Mouse (Mus musculus) CH12.LX (cell line): ENCODE results near the gene Cradd. TPM values are rescaled to one million over a fixed set of nuclear protein-coding genes. Genes with fewer than 3 reads are reported as not detected.

Experiments
- DNase-seq: peaks from one replicate; pipeline ENCODE4 v3.0.0-alpha.2; 2013; ENCODE audit errors: extremely low read depth
- H3K27ac ChIP-seq: 2 replicates; pipeline ENCODE4 v1.5.1; 2012; ENCODE audit warnings: low read depth, mild to moderate bottlenecking, control low read depth, moderate library complexity; ENCODE audit not compliant: insufficient read depth
- H3K27me3 ChIP-seq: replicated peaks from 2 replicates; pipeline ENCODE3; 2012; ENCODE audit warnings: inconsistent platforms
- H3K36me3 ChIP-seq, 2 experiments: replicated peaks in 1 of 2; 2 replicates each; pipeline versions ENCODE3 to v1.6.1; 2012; ENCODE audit warnings: inconsistent platforms in 1 of 2, low read length in 1 of 2, mild to moderate bottlenecking in 1 of 2, mixed read lengths in 1 of 2, moderate library complexity in 1 of 2; ENCODE audit not compliant: control insufficient read depth in 1 of 2, insufficient read depth in 1 of 2
- H3K4me1 ChIP-seq, 2 experiments: 2 replicates each; pipeline ENCODE4 v1.6.1; 2012; ENCODE audit warnings: inconsistent platforms in 1 of 2, moderate library complexity in 1 of 2; ENCODE audit not compliant: insufficient read depth in 2 of 2, control insufficient read depth in 1 of 2
- H3K4me2 ChIP-seq: 2 replicates; pipeline ENCODE4 v1.6.1; 2012; ENCODE audit warnings: low read depth, mild to moderate bottlenecking, control low read depth; ENCODE audit not compliant: poor library complexity, insufficient read depth, severe bottlenecking
- H3K4me3 ChIP-seq, 3 experiments: fragments of 150-350 bp in 1 of 3; sonication (generic) in 1 of 3; replicated peaks in 1 of 3; 2 replicates each; pipeline versions ENCODE3 to v1.5.1; 2011 to 2012; ENCODE audit warnings: low read depth in 2 of 3, low read length in 2 of 3, mild to moderate bottlenecking in 2 of 3, moderate library complexity in 2 of 3, control low read depth in 1 of 3, improper control_type of control experiment in 1 of 3, inconsistent platforms in 1 of 3, mixed read lengths in 1 of 3; ENCODE audit not compliant: poor library complexity in 1 of 3
- H3K79me2 ChIP-seq: replicated peaks from 2 replicates; pipeline ENCODE4 v1.6.1; 2012; ENCODE audit warnings: mild to moderate bottlenecking, moderate library complexity; ENCODE audit not compliant: control insufficient read depth, poor library complexity, insufficient read depth, severe bottlenecking; ENCODE audit errors: extremely low read depth
- H3K9ac ChIP-seq: 2 replicates; pipeline ENCODE4 v1.6.1; 2012; ENCODE audit warnings: low read depth, mild to moderate bottlenecking, control low read depth, moderate library complexity; ENCODE audit not compliant: insufficient read depth
- H3K9me3 ChIP-seq: replicated peaks from 2 replicates; pipeline ENCODE3; 2012; ENCODE audit warnings: low read length, inconsistent platforms, mixed read lengths
- BHLHE40 ChIP-seq: IDR thresholded peaks from 2 replicates; pipeline ENCODE4 v1.6.1; 2011; ENCODE audit warnings: mild to moderate bottlenecking, low read depth, low read length, improper control_type of control experiment
- CHD1 ChIP-seq: IDR thresholded peaks from 2 replicates; pipeline ENCODE4 v1.6.1; 2012; ENCODE audit warnings: low read depth, low read length, improper control_type of control experiment, inconsistent platforms
- CHD2 ChIP-seq: IDR thresholded peaks from 2 replicates; pipeline ENCODE4 v1.6.1; 2011; ENCODE audit warnings: low read length, improper control_type of control experiment
- E2F4 ChIP-seq: IDR thresholded peaks from 2 replicates; pipeline ENCODE4 v1.6.1; 2011; ENCODE audit warnings: low read depth, low read length, improper control_type of control experiment; ENCODE audit not compliant: insufficient replicate concordance
- ELF1 ChIP-seq: IDR thresholded peaks from 2 replicates; pipeline ENCODE4 v1.6.1; 2014; ENCODE audit warnings: low read depth, mild to moderate bottlenecking, inconsistent platforms, low read length, improper control_type of control experiment
- ETS1 ChIP-seq: conservative IDR thresholded peaks from 2 replicates; pipeline ENCODE4 v1.6.1; 2012; ENCODE audit warnings: low read depth, mild to moderate bottlenecking, inconsistent platforms, low read length, improper control_type of control experiment, moderate library complexity
- IRF4 ChIP-seq: IDR thresholded peaks from 2 replicates; pipeline ENCODE4 v1.6.1; 2014; ENCODE audit warnings: low read depth, mild to moderate bottlenecking, inconsistent platforms, low read length, improper control_type of control experiment
- JUND ChIP-seq: conservative IDR thresholded peaks from 2 replicates; pipeline ENCODE4 v1.6.1; 2011; ENCODE audit warnings: low read depth, low read length, improper control_type of control experiment
- MAFK ChIP-seq: IDR thresholded peaks from 2 replicates; pipeline ENCODE4 v1.6.1; 2011; ENCODE audit warnings: low read length, improper control_type of control experiment; ENCODE audit not compliant: insufficient replicate concordance
- MEF2A ChIP-seq: IDR thresholded peaks from 2 replicates; pipeline ENCODE4 v1.6.1; 2014; ENCODE audit warnings: low read depth, mild to moderate bottlenecking, inconsistent platforms, low read length, improper control_type of control experiment, borderline replicate concordance
- MXI1 ChIP-seq: IDR thresholded peaks from 2 replicates; pipeline ENCODE4 v1.6.1; 2011; ENCODE audit warnings: mild to moderate bottlenecking, low read depth, low read length, improper control_type of control experiment
- NRF1 ChIP-seq: IDR thresholded peaks from 2 replicates; pipeline ENCODE4 v1.6.1; 2014; ENCODE audit warnings: low read depth, mild to moderate bottlenecking, inconsistent platforms, low read length, improper control_type of control experiment, moderate library complexity
- PAX5 ChIP-seq: IDR thresholded peaks from 2 replicates; pipeline ENCODE4 v1.6.1; 2012; ENCODE audit warnings: low read length, inconsistent platforms, mixed read lengths
- POLR2A ChIP-seq: IDR thresholded peaks from 2 replicates; pipeline ENCODE4 v1.6.1; 2011; ENCODE audit warnings: low read depth, mild to moderate bottlenecking, improper control_type of control experiment, low read length
- POLR2AphosphoS2 ChIP-seq: IDR thresholded peaks from 2 replicates; pipeline ENCODE4 v1.6.1; 2011; ENCODE audit warnings: low read depth, low read length, improper control_type of control experiment
- SIN3A ChIP-seq: IDR thresholded peaks from 2 replicates; pipeline ENCODE4 v1.6.1; 2012; ENCODE audit warnings: low read length, improper control_type of control experiment, inconsistent platforms
- TBP ChIP-seq: conservative IDR thresholded peaks from 2 replicates; pipeline ENCODE4 v1.6.1; 2011; ENCODE audit warnings: low read depth, low read length, improper control_type of control experiment
- TCF12 ChIP-seq: IDR thresholded peaks from 2 replicates; pipeline ENCODE4 v1.6.1; 2014; ENCODE audit warnings: low read depth, mild to moderate bottlenecking, inconsistent platforms, low read length, improper control_type of control experiment
- USF1 ChIP-seq: IDR thresholded peaks from 2 replicates; pipeline ENCODE4 v1.6.1; 2014; ENCODE audit warnings: low read depth, mild to moderate bottlenecking, inconsistent platforms, low read length, improper control_type of control experiment
- dilution Hi-C: fragments of 300-500 bp; cut with MboI; formaldehyde crosslinking; loops from 2 replicates; pipeline ENCODE4 v1.14.3; 2020; ENCODE audit warnings: low sequenced_read_pairs; ENCODE audit not compliant: extremely low pct_unique_long_range_greater_than_20kb, extremely low pct_ligation_motif_present
- in situ Hi-C: fragments of 300-500 bp; cut with MboI; formaldehyde crosslinking; loops from 3 replicates; pipeline ENCODE4 v1.14.3; 2019; ENCODE audit warnings: low sequenced_read_pairs, low pct_ligation_motif_present, low pct_unique_long_range_greater_than_20kb, mixed read lengths
- polyA plus RNA-seq: library from polyadenylated mRNA; unstranded; fragments of >175 nt; gene quantifications from 2 replicates; pipeline ENCODE4 v1.2.1, GENCODE M21; 2012; ENCODE audit warnings: low read depth; ENCODE audit not compliant: insufficient read length
- total RNA-seq, 2 experiments: library from RNA; depleted of rRNA; stranded (reverse); fragments of 300-350 nt in 1 of 2; fragments of >200 nt in 1 of 2; gene quantifications; 2 replicates each; pipeline ENCODE4 v1.2.3; 2012 to 2014

The Cradd gene
- total and polyA plus RNA-seq, 3 experiments: 5.6 to 8.8 (median 5.6) TPM

- no peaks in the 10 kb centered on the region for H3K79me2 ChIP-seq
- H3K27me3 ChIP-seq: no peaks in the 10 kb centered on the region
- no peak overlapping the region for H3K4me3 ChIP-seq
- peak; percentile 72 for DNase-seq
- peaks cover 0 to 19% of the 10 kb centered on the region in 2 experiments for H3K36me3 ChIP-seq
- no peaks in the 10 kb centered on the region for H3K9me3 ChIP-seq
- H3K27ac ChIP-seq: no peak overlapping the region
- peaks cover 10 to 50% of the 10 kb centered on the region in 2 experiments; a peak in 3 of 4 replicates for H3K4me1 ChIP-seq
- H3K4me2 ChIP-seq: peak overlapping the region; percentile 9; the same call in 1 of the 2 replicates
- dilution Hi-C loops (no loop called here), in situ Hi-C loops (loop anchor here (10.0 kb wide), 1 partner anchor 221 kb away; no protein-coding TSS in a partner anchor)
- H3K9ac ChIP-seq: 0 out of 2 replicates have a peak overlapping the region, but pooled peaks have one; percentile 3
- no peak for TF ChIP-seq MAFK
- TF ChIP-seq TBP: no peak
- TF ChIP-seq TCF12: no peak
- peak; percentile 32; the same call in 1 of the 2 replicates for TF ChIP-seq MEF2A
- peak; percentile 16; the same call in 1 of the 2 replicates for TF ChIP-seq POLR2A
- peak; percentile 64 for TF ChIP-seq ETS1
- peak; percentile 80; the same call in 1 of the 2 replicates for TF ChIP-seq BHLHE40
- peak; percentile 43 for TF ChIP-seq MXI1
- peak; percentile 4; the same call in 1 of the 2 replicates for TF ChIP-seq USF1
- TF ChIP-seq SIN3A: no peak
Observed at GRCm38 (mm10) chr10:95315801-95316474, 8.0 kb downstream of the Cradd start.

- no peaks in the 10 kb centered on the region for H3K9me3 ChIP-seq
- DNase-seq: no peak
- H3K4me2 ChIP-seq: peak overlapping the region; percentile 9
- no peak overlapping the region for H3K9ac ChIP-seq
- dilution Hi-C loops (no loop called here), in situ Hi-C loops (loop anchor here (10.0 kb wide), 1 partner anchor 221 kb away; no protein-coding TSS in a partner anchor)
- H3K27ac ChIP-seq: no peak overlapping the region
- H3K27me3 ChIP-seq: no peaks in the 10 kb centered on the region
- no peaks in the 10 kb centered on the region for H3K79me2 ChIP-seq
- TF ChIP-seq USF1: no peak
- peak overlapping the region in 1 of 3 experiments; percentile 16 for H3K4me3 ChIP-seq
- H3K4me1 ChIP-seq: peaks cover 8 to 50% of the 10 kb centered on the region in 2 experiments; a peak in 3 of 4 replicates
- H3K36me3 ChIP-seq: peaks cover 0 to 19% of the 10 kb centered on the region in 2 experiments
Observed at GRCm38 (mm10) chr10:95315321-95315720, 8.6 kb downstream of the Cradd start.

- H3K4me3 ChIP-seq: no peak overlapping the region
- no peaks in the 10 kb centered on the region for H3K9me3 ChIP-seq
- H3K4me2 ChIP-seq: no peak overlapping the region
- H3K36me3 ChIP-seq: peaks cover 0 to 21% of the 10 kb centered on the region in 2 experiments
- no peak overlapping the region for H3K9ac ChIP-seq
- H3K79me2 ChIP-seq: no peaks in the 10 kb centered on the region
- H3K27ac ChIP-seq: no peak overlapping the region
- DNase-seq: no peak
- no peak for TF ChIP-seq IRF4
- no peak for TF ChIP-seq NRF1
- no peak for TF ChIP-seq CHD1
- no peak for TF ChIP-seq ELF1
- no peak for TF ChIP-seq CHD2
- no peak for TF ChIP-seq POLR2AphosphoS2
- TF ChIP-seq E2F4: no peak
- no peak for TF ChIP-seq JUND
- no peak for TF ChIP-seq PAX5
- TF ChIP-seq USF1: no peak
- no peak; the same call in 1 of the 2 replicates for TF ChIP-seq ETS1
- dilution Hi-C loops: no loop called here
- in situ Hi-C loops: loop anchor here (10.0 kb wide), 1 partner anchor 219 kb away; no protein-coding TSS in a partner anchor
- no peaks in the 10 kb centered on the region for H3K27me3 ChIP-seq
- H3K4me1 ChIP-seq: peaks cover 8 to 50% of the 10 kb centered on the region in 2 experiments; a peak in 3 of 4 replicates
Observed at GRCm38 (mm10) chr10:95314019-95314418, 9.9 kb downstream of the Cradd start.
